Mouse (Mus musculus) adipocyte (in vitro differentiated cells): ENCODE results near the gene Calml4.

Experiments
- DNase-seq: peaks from one replicate; pipeline ENCODE4 v3.0.0-alpha.2; 2016; ENCODE audit warnings: low spot score

Gene Calml4

GRCm38 (mm10) chr9:62903841-62904240 lies 46.0 kb downstream of the Calml4 start:
- DNase-seq, result no peak

GRCm38 (mm10) chr9:62905039-62905438 lies 47.2 kb downstream of the Calml4 start:
- no peak for DNase-seq

- no peak for DNase-seq
Observed at GRCm38 (mm10) chr9:62913390-62914069, 55.6 kb downstream of the Calml4 start.

GRCm38 (mm10) chr9:62917059-62917458 lies 59.2 kb downstream of the Calml4 start:
- DNase-seq, result no peak

GRCm38 (mm10) chr9:62920877-62921276 lies 63.0 kb downstream of the Calml4 start:
- no peak for DNase-seq

- no peak for DNase-seq
Observed at GRCm38 (mm10) chr9:62924886-62925610, 67.2 kb downstream of the Calml4 start.
